Mouse (Mus musculus): ENCODE measurements around the gene Hc.

Gene Hc

DNA sequence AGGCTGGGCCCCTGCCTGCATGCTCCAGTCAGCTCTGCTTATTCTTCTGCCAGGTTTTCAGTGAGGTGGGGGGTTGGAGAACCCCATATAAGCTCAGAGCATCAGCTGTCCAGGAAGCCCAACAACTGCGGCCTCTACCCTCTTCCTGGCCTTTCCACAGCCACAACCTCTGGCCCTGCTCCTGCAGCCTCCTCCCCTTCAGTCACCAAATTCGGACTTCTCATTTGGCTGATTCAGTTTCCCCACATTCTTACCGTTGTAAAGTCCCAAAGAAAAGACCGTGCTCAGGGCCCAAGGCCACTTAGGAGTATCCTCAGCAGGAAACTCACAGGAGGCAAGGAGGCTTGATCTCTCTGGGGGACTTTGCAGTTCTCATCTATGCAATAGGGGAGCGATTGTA lies 104.3 kb downstream of the Hc start:
- no peak for DNase-seq (ENCODE audit: low spot score in 2 of 2)

DNA sequence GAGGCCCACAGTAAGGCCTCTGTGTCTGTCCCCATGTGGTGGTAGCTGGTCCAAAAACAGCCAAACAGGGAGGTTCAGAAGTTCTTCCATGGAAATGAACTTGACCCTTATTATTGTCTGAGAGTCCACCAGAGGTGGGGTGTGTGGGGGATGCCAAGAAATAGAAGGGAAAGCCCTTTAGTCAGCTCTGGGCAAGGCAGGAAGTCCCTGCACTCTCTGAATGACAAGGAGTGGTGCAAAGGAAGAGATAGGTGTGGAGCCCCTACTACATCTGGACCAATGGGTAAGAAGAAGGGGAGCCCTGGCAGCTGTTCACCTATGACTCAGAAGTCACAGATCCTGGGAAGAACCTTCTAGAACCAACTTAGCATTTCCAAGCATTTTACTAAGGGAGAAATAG lies 106.9 kb downstream of the Hc start:
- DNase-seq (ENCODE audit: low spot score in 2 of 2): no peak

DNA sequence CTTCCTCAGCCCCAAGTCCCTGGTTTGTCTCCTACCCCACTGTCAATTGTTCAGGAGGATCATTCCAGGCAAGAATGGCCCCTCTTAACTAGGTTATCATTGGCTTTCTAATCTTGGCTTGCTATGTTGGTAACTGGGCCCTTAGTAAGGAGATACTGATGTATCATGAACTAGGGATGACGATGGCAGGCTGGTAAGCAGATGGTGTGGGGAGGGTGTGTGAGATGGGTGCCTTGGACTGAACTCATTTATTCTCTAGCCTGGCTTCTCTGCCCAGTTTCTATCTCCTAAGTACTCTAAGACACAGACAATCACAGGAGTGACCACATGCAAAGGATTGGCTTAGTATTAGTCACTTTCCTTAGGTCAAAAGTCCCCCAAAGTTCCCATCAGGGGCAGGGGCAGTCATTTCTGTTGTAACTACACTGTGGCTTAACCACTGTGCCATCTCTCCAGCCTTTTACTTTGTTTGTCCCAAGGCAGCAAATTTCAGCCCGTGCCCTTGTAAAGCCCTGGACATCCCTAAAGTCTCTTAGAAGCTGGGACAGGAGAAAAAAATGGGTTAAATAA lies 107.6 kb downstream of the Hc start:
- no peak for DNase-seq (ENCODE audit: low spot score in 2 of 2)

DNA sequence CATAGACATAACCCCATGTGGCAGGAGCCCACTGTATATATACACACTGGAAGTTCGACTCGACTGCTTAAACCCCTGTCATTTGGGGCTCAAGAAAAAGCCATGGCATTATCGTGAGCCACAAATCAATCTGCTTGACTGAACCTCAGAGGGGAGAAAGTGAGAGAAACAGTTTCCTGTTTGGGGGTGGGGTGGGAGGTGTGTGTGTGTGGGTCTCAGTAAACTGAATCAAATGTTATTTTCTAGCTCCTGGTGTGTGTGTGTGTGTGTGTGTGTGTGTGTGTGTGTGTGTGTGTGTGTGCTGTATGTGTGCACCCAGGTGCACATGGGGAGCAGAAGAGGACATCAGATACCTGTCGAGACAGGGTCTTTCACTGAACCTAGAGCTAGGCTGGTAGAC lies 108.2 kb downstream of the Hc start:
- no peak for DNase-seq (ENCODE audit: low spot score in 2 of 2)

DNA sequence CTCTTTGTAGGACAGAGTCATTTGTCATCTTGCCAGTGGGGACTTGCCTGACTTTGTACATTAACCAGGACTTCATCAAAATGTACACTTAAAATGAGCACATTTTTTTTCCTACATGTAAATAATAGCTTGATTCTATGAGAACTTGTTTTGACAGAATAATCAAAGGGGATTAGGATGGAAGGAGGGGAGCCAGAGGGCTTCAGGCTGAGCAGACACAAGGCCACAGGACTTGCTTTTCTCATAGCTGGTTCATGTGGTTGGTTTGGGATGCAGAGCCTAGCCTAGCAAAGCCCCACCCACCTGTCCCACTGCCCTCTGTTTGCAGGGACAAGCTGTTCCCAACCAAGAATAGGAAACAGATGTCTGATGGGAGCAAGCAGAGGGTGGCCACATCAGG lies 109.8 kb downstream of the Hc start:
- no peak for DNase-seq (ENCODE audit: low spot score in 2 of 2)

DNA sequence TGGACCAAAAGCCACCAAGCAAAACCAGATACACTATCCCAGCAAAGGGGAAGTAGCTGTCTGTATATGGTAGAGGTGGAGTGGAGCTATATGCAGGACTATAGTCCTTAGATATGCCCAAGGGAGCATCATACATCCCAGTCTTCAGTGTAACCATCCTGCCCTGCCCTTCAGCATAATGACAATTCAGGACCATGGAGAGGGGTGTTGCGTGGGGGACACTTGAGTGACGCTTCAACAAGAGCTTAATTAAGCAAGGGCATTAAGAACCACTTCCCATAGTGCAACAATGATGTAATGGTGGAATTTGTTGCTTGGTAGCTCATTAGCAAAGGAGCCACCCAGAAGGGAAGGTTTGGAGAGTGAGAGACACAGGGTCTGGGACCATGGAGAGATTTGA lies 112.6 kb downstream of the Hc start:
- DNase-seq (ENCODE audit: low spot score in 2 of 2): no peak

DNA sequence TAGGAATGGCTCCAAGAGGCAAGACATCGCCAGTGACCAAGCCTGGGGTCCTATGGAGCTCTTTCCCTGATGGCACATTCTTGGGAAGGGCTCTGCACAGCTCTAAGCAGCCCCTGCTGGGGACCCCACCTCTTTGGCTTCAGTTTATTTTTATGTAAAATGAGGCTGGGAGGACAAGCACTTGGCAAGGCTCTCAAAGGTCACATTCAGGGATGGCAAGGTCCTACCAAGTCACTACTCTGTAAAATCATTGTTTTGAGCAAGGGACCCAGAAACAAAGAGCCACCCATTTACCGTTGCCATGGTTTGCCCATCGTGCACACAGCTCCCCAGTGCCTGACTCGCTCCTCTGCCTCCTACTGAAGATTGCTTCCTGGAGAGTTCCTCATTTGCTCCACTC lies 115.2 kb downstream of the Hc start:
- DNase-seq (ENCODE audit: low spot score in 2 of 2): no peak

DNA sequence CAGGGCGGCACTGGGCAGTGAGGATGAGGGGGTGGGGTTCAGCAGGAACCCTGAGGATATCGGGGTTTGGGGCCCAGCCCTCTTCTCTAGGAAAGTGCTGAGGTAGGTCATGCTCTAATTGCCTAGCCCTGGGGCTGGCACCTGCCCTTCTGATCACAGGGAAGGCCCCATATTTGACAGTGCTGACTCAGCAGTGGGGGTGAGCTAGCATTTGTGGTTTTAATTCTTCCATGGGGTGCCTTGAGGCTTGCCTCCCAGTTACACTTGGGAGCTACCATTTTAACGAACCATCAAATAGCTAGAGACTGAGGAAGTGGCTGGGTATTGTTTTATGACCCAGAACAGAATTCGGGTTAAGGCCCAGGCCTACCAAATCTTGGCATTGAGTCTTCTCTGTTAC lies 115.7 kb downstream of the Hc start:
- no peak for DNase-seq (ENCODE audit: low spot score in 2 of 2)

DNA sequence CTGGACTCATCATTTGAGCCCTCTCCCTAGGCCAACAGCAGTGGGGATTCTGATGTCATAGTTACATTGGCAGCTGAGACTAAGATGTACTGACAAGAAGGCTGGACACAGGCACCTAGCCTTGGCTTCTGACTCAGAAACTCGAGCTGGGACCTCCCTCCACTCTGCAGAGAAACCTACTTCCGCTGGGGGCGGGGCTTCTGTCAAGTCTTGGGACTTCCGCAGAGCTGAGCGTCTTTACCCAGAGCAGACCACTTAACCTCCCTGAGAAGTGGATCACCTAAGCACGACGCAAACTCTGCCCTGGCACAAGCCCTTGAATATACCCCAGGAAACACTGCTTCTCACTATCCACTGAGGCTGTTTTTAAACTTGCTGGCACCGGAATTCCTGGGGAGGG lies 116.5 kb downstream of the Hc start:
- no peak for DNase-seq (ENCODE audit: low spot score in 2 of 2)

DNA sequence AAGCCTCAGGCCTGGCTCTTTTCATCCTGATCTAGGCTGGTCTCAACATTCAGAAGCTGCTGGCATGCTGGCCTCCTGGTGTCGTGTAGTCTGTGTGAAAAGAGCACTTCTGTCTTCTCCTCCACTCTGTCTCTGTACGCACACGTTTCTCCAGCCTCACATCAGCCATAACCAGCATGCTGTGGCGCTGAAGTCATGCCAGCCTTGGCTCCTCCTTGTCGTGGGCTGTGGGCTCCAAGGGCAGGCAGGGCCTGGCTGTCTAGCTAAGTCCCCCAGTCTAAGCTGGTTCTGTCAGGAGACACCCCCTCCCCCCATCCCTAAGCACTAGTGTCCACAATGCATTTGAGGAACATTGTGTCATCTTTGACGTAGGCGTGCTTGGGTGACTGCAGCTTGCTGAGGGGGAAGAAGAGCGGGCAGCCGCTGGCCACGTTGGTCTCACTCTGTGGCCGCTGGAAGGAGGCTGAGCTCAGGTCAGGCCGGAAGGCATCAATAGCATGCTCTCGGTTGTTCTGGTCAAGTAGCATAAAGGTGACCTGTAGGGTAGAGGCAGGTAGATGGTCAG lies 117.6 kb downstream of the Hc start:
- no peak for DNase-seq (ENCODE audit: low spot score in 2 of 2)

DNA sequence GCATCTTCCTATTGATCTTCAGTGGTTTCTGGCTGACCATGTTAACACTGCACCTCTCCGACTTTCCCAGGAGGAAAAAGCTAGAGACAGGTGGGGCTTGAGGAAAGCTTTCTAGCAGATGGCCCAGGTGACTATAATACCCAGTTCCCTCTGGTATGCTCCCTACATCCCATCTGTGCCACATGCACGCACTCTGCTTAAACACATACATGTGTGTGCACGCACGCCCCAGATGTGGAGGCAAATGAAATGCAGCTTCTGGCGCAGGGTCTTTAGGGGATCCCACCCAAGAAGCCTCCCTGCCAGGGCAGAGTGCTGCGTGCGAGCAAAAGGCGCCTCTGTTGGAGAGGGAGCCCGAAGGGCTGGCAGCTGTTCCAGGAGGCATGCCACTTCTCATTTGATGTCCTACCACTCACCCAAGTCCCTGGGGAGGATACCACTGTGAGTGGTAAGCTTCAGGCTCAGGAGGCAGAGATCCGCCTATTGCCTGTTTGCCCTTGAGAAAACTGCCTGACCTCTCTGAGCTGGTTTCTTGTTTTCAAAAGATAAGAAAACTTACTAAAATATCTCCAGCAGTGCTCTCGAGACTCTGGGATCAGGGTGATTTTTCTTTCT lies 120.1 kb downstream of the Hc start:
- DNase-seq (ENCODE audit: low spot score in 2 of 2): no peak

DNA sequence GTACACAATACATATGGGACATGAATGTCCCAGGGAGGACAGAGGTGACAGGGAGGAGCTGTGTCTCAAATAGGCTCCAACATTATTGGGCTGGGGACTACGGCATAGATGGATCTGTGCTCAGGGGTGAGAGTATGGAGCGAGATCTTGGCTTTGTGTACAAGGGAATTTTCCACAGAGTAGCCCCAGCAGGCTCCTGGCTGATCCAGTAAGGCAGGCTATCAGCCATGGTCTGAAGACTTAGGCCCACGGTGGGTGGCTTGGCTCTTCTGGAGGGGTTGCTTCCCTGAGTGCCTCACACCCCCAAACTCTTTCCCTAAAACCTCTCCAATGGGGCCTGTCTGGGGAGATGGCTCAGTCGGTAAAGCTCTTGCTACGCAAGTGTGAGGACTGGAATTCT lies 121.0 kb downstream of the Hc start:
- DNase-seq (ENCODE audit: low spot score in 2 of 2): no peak

DNA sequence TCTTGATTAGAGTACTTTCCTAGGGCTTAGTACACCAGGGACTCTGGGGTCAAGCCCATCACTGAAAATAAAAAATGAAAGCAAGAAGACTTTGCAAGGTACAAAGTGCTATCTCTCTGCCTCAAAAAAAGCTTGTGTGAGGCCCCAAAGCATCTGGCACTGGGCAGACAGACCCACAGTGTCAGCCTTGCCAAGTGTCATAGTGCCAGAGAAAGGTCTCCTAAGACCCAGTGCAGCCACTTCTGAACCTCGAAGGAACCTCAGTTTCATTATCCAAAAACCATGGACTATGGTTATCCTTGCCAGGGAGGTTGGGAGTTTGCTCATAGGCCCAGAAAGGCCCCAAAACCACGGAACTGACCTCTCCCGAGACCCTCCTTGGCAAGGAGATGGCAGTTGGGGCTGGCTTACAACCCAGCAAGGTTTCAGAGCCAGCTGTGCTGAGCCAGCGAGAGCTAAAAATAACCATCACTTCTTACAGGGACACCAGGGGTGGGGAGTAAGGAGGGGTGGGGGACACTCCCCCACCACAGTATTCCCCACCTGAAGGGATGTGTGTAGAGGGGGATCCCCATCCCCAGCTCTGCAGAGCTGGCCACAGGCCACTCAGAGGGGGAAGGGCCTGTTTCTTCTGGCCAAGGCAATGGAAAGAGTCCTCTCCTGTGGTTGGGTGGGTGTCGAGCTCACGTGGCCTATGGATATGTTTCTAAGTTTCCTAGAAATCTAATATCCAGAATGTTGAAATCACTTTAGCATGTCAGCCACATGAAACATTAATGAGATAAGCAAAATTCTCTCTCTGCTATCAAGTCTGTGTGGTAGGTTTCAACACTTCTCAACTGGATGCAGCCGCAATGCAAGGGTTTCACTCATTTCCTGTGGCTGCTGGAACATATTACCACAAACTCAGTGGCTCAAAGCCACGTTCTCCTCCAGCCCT lies 122.7 kb downstream of the Hc start:
- DNase-seq (ENCODE audit: low spot score in 2 of 2): no peak

DNA sequence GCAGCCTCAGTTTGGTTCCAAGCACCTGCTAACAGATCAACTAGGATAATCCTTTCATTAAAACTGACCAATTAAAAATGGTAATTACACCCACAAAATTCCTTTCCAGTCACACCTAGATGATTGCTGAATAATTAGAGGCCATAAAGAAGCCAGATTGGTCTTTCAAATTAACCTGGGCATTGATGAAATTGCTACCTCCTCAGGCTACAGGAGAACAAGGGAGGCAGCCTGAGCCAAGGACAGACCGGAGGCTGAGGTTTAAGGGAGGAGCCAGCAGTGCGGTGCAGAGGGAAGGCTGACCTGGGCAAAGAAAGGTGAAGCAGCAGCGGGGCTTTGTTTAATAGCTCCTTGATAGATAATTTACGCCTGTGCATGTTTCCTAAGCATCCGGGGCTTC lies 123.8 kb downstream of the Hc start:
- no peak for DNase-seq (ENCODE audit: low spot score in 2 of 2)

All from right cerebral cortex, adult 2 months (tissue).